Mouse (Mus musculus): ENCODE data around the gene Serpind1. TPM values are rescaled to one million over a fixed set of nuclear protein-coding genes. Genes with fewer than 3 reads are reported as not detected.
A peak's percentile ranks its signal among the peaks of the same experiment; 100 is the strongest.

The Serpind1 gene
- not detected for total RNA-seq (2022)

DNA sequence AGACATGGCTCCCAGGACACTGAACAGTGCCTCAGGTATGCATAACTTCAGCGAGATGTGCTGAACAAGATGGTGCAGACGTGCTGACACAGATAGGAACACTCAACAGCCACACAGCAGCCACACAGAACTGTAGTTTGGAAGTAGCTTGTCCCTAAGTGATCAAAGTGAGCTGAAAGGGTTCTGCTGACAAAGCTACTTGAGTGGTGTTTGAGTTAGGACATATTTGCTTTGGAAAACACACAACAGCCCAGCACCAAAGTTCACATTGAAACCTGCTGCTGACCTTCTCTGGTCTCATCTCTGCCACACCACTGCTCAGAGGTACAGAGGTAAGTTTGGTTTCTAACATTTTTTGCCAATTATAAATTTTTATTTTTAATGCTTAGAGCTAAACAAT lies at the start of gene Serpind1:
Serpind1 (plus strand) TSS at position 256 of the 400 bp plus-strand sequence.
- no peak for DNase-seq (ENCODE audit: low spot score in 2 of 2)

DNA sequence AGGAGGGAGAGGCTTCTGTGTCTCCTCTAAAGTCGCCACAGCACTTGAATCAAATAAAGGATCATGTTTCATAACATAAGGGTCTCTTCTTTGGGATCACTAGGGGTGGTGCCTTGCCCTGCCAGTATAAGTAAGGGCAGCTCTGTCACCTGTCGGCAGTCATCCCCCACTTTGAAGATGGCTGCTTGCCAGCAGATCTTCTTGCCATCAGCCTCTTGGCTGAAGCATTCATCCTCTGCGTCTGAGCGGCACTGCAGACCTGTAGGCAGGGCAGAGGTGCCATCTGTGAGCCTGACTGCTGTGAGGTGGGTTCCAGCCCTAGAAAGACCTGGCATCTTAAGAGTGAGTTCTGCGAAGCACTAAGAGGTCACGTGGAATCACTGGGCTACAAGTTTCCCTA lies 48.0 kb upstream of the Serpind1 start:
- no peak for DNase-seq (ENCODE audit: low spot score in 2 of 2)

DNA sequence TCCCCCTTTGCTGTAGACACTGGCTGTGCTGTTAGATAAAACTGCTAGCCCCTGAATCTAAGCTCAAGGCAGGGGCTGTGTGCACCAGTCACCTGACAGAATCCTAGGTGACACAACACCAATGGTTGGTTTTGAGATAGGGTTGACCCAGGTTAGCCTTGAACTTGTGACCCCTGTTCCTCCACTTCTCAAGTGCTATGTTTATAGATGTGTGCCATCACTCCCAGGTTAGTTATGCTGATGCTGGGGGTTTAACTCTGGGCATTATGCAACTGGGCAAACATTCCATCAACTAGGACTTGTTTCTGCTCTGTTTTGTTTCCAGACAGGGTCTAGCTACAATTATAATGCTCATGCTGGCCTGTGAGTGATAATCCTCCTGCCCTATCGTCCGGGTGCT lies 44.1 kb upstream of the Serpind1 start:
- no peak for DNase-seq (ENCODE audit: low spot score in 2 of 2)

DNA sequence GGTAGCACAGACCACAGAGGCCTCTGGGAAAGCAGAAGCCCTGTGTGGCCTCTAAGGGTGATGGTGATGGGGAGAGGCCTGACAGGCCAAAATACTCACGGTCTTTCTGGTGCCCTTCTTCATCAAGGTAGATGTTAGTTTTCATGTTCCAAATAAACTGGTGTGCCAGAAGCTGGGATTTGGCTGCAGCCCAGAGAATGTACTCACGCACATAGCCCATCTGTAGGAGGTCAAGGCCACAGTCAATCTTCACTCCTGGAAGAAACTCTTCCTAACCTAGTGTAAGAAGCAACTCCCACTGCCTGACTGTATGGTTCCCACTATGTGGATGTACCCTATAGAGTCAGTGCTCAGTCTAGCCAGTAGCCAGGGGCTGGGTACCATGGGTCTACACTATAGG lies 40.2 kb upstream of the Serpind1 start:
- no peak for DNase-seq (ENCODE audit: low spot score in 2 of 2)

DNA sequence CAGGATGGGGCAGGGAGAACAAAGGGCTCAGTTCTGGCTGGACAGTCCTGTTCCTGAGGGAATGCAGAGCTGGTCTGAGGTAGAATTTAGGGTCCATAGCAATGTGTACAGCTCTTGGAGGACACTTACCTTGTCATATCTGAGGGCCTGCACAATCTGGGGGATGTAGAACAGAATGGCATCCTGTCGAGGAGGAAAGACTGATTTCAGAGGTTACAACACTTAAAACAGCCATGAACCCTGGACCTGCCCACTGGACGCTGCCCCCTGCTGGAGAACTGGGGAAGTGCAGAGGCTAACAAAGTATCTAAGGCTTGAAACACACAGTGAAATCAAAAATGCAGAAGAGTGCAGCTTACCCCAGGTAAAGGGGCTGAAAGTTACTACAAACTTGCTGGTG lies 38.4 kb upstream of the Serpind1 start:
- DNase-seq (ENCODE audit: low spot score in 2 of 2) = peak in 1 of 2 experiments; percentile 21

DNA sequence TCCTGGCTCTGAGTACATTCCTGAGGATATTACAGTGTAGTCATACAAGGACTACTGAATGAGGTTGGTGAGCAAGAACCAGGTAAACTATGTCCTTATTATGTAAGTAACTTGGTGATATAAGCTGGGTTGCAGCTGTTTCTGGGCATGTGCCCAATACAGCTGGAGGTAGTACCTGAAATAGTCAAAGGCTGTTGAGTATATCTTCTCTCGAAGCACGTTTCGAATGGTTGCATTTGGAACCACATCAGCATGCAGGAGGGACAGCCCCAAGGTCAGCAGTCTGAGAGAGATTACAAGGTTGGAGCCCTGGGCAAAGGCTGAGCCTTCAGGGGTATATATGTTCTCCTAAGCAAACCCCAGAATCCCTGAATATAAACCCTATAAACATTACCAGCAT lies 30.4 kb upstream of the Serpind1 start:
- DNase-seq (ENCODE audit: low spot score in 2 of 2) = no peak

DNA sequence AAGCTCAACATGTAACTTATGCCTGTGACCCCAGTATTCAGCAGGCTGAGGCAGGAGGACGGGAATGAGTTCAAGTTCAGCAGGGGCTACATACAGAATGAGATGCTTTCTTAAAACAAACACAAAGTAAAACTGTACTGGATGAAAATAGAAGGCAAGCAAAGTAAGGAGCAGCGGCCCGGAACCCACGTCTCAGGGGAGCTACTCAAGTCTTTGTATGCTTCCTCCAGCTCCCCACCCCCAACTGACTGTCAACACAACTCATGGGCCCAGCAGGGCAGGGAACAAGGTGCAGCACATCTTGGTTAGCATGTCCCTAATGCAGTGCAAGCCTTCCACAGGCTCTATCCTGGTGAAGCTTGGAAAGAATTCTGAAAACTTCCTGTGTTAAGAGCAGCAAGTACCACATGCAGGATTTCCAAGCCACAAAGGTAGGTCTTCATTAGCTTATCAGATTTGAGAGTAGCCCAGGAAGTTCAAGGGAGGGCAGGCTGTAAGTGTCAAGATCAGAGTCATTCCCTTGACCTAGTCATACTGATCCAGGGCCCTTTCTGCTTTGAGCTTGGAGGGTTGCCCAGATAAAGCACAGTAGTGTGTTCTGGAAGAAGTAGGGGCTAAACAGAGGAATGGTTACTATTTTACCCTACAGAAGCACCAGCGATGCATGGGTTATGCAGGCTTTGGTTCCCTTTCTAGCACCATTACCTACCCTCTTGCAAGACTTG lies 27.5 kb upstream of the Serpind1 start:
- no peak for DNase-seq (ENCODE audit: low spot score in 2 of 2)

GRCm38 (mm10) chr16:17307461-17307860 lies 23.7 kb upstream of the Serpind1 start:
- no peak for DNase-seq (ENCODE audit: low spot score in 2 of 2)

DNA sequence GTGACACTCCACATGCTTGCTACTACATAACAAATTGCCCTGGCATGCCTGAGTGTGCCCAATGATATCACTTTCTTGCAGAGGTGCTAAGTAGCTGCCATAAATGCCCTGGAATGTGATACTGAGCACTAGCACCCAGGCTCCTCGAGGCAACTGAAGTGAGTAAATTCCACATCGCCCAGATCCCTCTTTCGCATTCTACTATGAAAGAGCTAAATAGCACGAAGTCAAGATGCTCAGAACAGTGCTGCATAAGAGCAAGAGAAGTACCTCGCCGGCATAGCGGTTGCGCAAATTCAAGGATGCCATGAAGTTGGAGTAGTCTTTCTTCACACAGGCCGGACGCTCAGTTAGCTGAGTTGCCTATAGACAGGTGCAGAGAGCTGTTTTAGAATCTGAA lies 22.1 kb upstream of the Serpind1 start:
- DNase-seq (ENCODE audit: low spot score in 2 of 2) = no peak

DNA sequence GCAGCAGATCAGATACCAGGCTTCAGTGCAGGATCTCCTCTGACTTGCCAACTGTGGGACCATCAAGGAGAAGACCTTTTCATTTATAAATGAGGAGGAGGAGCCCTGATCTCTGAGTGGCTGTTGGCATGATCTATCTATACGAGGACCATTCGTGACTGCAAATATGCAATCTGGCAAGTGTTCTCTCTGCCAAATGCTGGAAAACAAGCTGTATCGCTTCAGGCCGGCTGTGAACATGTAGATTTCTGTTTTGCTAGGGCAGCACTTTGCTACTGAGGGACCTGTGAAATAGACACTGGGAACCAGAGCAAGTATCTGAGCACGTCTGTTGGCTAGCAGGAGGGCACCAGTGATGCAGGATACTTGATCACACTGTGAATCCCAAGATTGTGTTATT lies 18.6 kb upstream of the Serpind1 start:
- DNase-seq (ENCODE audit: low spot score in 2 of 2) = no peak

DNA sequence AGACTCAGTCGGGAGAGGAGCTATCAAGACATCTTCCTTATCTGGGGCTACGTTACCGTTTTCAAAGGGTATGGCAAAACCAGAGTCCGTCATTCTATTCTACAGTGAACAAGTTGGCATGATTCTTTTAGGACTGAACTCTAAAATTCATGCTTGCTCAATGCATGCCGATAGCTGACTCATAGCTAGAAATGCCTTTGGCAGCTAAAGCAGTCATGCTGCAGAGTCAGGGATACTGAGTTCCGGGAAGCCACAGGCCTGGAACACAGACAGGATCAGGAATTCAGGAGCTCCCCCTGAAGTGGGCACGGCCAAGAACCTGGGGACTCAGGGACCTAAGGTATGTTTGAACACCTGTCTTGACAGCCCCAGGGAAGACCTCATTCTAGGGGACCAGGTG lies 14.6 kb upstream of the Serpind1 start:
- DNase-seq (ENCODE audit: low spot score in 2 of 2) = no peak

DNA sequence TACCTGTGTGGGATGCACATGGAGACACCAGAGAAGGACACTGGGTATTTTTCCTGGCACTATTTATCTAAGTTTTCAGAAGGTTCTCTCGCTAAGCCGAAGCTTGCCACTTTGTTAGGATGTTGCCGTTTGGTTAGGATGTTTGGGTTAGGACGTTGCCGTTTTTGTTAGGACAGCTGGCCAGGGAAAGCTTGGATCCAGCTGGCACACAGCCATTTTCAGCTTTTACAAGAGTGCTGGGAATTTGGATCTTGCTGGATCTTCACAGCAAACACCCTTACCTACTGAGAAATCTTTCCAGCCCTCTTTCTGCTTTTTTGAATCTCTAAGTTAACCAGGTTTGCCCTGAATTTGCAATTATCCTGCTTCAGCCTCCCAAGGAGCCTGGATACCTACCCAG lies 9.7 kb upstream of the Serpind1 start:
- DNase-seq (ENCODE audit: low spot score in 2 of 2) = no peak

- no peak for DNase-seq (ENCODE audit: low spot score in 2 of 2)
Measured at GRCm38 (mm10) chr16:17324745-17325144, 6.4 kb upstream of the Serpind1 start.

- no peak for DNase-seq (ENCODE audit: low spot score in 2 of 2)
Measured at GRCm38 (mm10) chr16:17326064-17326463, 5.1 kb upstream of the Serpind1 start.

- no peak for DNase-seq (ENCODE audit: low spot score in 2 of 2)
Measured at GRCm38 (mm10) chr16:17329848-17330570, 1.2 kb upstream of the Serpind1 start.

DNA sequence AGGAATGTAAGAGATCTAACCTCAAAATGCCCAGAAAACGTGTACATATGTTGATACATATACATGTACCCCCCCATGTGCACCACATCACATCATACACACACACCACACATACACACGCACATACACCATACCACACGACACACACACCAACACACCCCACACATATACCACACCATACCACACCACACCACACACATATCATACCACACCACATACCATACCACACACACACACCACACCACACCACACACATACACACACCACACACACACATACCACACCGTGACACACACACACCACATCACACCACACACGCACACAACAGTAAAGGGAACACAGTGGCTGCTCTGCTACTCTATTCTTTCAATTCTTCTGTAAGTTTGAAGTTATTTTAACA lies 684 bp downstream of the Serpind1 start:
- no peak for DNase-seq (ENCODE audit: low spot score in 2 of 2)

GRCm38 (mm10) chr16:17334574-17334973 lies 3.4 kb downstream of the Serpind1 start:
- no peak for DNase-seq (ENCODE audit: low spot score in 2 of 2)

DNA sequence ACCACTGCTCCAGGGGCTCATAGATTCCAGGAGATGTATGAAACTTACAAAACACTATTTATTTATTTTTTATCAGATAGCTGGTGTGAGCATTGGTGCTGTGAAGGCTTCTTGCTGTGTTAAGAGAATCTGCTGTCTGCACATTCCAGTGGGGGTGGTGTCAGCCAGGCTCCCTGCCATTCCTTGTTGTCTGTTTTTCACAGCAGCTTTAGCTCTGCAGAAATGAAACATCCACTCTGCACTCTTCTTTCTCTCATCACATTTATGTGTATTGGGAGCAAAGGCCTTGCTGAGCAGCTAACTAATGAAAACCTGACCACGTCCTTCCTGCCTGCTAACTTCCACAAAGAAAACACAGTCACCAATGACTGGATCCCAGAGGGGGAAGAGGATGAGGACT lies 4.9 kb downstream of the Serpind1 start:
- DNase-seq (ENCODE audit: low spot score in 2 of 2) = no peak

- DNase-seq (ENCODE audit: low spot score in 2 of 2) = no peak
Measured at GRCm38 (mm10) chr16:17339701-17340100, 8.5 kb downstream of the Serpind1 start.

- no peak for DNase-seq (ENCODE audit: low spot score in 2 of 2)
Measured at GRCm38 (mm10) chr16:17340705-17341104, 9.5 kb downstream of the Serpind1 start.

- DNase-seq (ENCODE audit: low spot score in 2 of 2) = no peak
Measured at GRCm38 (mm10) chr16:17341847-17342246, 10.7 kb downstream of the Serpind1 start.

DNA sequence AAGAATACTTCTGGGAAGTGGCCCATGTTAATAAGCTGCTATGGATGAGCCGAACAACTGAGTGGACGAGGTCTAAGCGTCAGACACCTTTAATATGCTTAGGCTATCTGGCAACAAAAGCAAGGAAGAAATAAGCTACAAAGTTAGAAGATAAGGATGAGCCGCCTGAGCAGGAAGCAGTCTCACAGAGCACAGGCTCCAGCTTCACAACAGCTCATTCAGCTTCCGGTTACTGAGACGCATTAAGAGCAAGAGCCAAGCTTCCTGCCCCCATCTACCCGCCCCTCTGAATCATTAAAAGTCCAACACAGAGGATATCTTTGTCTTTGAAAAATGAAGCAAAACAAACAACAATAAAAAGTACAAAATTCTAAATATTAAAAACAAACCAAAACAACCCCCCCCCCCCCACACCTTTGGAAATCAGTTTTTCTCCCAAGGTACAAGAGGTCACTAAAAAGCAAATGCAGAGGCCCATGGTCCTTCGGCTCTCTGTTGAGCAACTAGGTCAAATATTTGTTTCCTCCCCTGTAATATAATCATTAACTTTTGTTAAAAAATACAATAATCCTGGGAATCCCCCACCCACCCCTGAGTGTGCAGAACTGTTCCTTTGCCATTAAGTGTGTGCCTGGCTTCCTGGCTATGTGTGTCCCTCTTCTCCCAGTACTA lies 14.1 kb downstream of the Serpind1 start:
- no peak for DNase-seq (ENCODE audit: low spot score in 2 of 2)

DNA sequence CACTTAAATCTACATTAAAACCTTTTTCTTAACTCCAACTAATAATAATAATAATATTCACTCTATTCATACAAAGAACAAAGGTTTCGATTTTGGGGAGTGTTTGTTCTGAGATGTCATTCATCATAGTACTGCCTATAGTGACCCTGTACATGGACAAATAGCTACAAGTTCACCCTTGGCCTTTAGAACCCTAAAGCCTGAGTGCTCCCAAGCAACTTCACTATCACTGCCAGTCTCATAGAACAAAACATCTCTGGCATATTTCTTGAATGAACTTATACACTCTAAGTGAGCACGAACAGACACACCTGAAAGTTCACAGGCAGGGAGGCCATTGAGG lies 14.6 kb downstream of the Serpind1 start:
- DNase-seq (ENCODE audit: low spot score in 2 of 2) = no peak

Measured in gastrocnemius, adult 8-10 months (tissue).